Mouse (Mus musculus) yolk sac, embryonic 10.5 days (tissue): ENCODE results near the gene Rcsd1.

Source experiments
- DNase-seq: peaks from one replicate; pipeline ENCODE4 v3.0.0-alpha.2; 2017; ENCODE audit warnings: low spot score

Rcsd1 gene

DNA sequence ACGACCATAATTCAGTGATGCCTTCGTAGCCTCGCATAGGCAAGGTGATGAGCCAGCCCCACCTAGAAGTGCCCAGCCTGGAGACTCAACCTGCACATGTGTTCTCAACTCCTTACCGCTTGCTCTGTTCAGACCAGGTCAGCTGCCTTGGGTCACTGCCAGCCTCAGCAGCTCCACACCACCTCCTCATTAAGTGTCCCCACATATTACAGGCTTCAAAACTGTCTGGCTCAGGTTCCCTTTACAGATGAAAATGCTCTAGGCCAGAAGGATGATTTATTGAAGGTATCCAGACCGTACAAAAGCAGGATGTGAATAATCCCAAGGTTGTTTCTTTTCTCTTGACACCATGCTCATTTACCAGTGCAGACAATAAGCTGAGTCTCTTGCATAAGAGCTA lies 83.7 kb downstream of the Rcsd1 start:
- no peak for DNase-seq

GRCm38 (mm10) chr1:165625058-165625457 lies 84.5 kb downstream of the Rcsd1 start:
- no peak for DNase-seq

- no peak for DNase-seq
These were observed 91.3 kb downstream of the Rcsd1 start for GRCm38 (mm10) chr1:165618201-165618624.

- peak; percentile 81 for DNase-seq
These were observed 92.2 kb downstream of the Rcsd1 start for GRCm38 (mm10) chr1:165617166-165617891.

GRCm38 (mm10) chr1:165616652-165617051 lies 92.9 kb downstream of the Rcsd1 start:
- peak; percentile 66 for DNase-seq

GRCm38 (mm10) chr1:165614793-165615192 lies 94.8 kb downstream of the Rcsd1 start:
- DNase-seq = no peak

- no peak for DNase-seq
These were observed 95.6 kb downstream of the Rcsd1 start for GRCm38 (mm10) chr1:165613926-165614325.

- DNase-seq = no peak
These were observed 96.8 kb downstream of the Rcsd1 start for GRCm38 (mm10) chr1:165612714-165613113.

DNA sequence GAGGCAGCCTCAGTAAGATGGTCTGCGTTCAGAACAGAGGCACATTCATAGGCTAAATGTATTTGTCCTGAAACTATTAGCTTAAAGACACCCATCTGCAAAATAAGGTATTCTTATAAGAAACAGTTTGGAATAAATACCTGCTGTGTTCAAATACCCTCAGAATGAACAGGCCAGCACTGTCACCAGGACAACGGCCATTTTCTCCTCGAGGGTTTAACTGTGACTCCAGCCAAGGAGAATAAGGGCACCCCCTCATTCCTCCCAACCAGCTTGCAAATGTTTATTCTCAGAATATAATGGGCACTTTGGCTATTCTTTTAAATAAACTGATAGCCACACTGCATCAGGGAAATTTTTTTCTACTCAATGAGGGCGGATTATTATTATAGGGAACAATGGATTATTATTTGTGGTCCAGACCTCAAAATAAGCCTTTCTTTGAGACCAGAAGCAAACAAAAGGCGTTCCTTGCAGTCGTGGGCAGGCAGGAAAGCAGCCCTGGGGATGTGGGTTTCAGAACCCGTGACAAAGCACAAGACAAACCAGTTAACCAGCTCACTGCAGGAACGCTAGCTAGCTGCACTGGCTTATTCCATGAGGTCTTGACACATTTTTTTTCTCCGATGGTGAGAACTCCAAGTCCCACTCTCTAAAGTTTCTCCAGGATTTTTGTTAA lies 99.1 kb downstream of the Rcsd1 start:
- DNase-seq = no peak

GRCm38 (mm10) chr1:165609495-165610320 lies 99.8 kb downstream of the Rcsd1 start:
- peak; percentile 69 for DNase-seq

GRCm38 (mm10) chr1:165608904-165609303 lies 100.7 kb downstream of the Rcsd1 start:
- DNase-seq = peak; percentile 59

DNA sequence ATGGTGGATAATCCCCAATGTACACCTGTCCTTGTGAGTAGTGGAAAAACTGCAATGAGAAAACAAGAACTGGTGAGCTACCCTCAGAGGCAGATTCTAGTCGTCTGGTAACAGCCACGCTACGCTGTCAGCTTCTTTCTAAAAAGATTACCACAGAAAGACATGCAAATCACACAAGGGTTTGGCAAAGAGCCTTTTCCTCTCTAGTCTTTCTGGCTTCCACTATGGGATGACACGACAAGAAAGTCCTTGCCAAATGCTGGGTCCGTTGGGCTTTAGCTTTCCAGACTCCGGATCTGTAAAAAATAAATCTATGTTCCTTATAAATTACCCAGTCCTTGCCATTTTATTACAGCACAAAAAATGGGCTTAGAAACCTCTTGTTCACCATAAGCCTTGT lies 103.8 kb downstream of the Rcsd1 start:
- no peak for DNase-seq

DNA sequence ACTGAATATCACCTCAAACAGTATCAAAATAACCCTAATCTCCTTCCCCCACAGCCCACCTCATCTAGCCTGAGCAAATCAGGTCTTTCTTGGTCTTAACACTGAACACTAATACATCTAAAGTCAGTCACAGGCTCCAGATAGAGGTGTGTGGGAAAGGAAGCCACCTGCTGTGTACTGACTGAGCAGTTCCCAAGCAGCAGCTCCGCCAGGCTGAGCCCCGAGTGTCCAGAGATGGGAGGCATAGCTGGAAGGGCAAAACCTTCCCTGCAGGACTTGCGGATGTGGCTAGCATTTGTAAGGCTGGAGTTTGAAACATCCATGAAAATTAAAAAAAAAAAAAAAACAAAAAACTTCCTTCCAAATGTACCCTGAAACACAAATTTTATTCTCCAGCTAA lies 104.4 kb downstream of the Rcsd1 start:
- no peak for DNase-seq

- no peak for DNase-seq
These were observed 105.4 kb downstream of the Rcsd1 start for GRCm38 (mm10) chr1:165604203-165604602.

DNA sequence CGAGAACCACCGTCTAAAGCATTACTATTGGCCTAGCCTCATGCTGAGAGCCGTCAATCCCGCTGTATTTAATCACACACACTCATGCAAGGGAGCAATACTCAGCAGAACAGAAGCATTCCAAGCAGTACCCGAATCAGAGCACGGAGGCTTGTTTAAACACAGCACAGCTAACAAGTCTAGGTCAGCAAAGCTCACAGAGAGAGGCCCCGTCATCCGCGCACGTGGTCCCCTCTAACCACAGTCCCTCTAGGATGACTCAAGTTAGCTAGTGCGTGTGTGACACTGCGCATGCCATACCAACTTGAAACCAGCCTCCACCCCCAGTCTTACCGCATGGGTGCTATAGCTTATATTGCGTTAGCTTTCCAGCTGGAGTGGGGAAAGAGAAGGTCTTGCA lies 106.3 kb downstream of the Rcsd1 start:
- peak; percentile 78 for DNase-seq

DNA sequence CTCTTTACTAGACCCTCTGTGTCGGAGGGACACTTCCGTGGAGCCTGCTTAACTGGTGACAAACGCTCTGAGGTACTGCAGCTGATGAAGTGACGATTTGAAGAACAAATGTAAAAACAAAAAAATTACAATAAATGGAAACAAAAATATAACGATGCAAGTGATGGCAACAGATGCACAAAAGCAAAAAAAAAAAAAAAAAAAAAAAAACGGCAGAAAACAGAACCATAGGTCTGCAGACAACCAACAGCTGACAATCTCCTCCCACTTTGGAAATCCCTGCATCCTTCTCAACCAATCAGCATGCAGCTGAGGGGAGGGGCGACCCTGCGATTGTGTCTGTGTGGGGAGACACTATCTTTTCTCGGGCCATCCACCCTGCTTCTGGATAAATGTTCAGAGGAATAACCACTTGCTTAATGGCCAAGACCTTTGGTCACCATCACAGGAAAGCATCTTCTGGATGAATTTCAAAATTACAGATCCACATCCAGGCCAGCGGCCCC lies 107.7 kb downstream of the Rcsd1 start:
- DNase-seq = no peak
